Mouse (Mus musculus) bone marrow, adult 2 months (tissue): ENCODE data around the gene Pmepa1.

Experiments used
- CTCF ChIP-seq: fragments of 200-500 bp; IDR thresholded peaks from 2 replicates; pipeline ENCODE4 v1.5.1; 2011; ENCODE audit warnings: low read length, control low read depth; ENCODE audit not compliant: control insufficient read depth, insufficient read depth
- POLR2A ChIP-seq: fragments of 200-500 bp; IDR thresholded peaks from 2 replicates; pipeline ENCODE4 v1.6.1; 2011; ENCODE audit warnings: low read depth, mild to moderate bottlenecking, control low read depth, low read length, borderline replicate concordance; ENCODE audit not compliant: control insufficient read depth

GRCm38 (mm10) chr2:173229578-173230224, 46.6 kb downstream of the Pmepa1 start:
- TF ChIP-seq CTCF: peak; percentile 97
- TF ChIP-seq POLR2A: no peak
